Mouse (Mus musculus) inflammation-experienced regulatory T-cells, adult 16 weeks (primary cell): ENCODE data around the gene Prss46. TPM values are rescaled to one million over a fixed set of nuclear protein-coding genes. Genes with fewer than 3 reads are reported as not detected.

ENCODE experiments used
- polyA plus RNA-seq: library from polyadenylated mRNA; unstranded; fragments of 100-300 nt; shearing (Covaris generic); gene quantifications from one replicate; pipeline ENCODE4 v1.2.1, GENCODE M21; 2017

Gene Prss46
- polyA plus RNA-seq, result not detected

DNA sequence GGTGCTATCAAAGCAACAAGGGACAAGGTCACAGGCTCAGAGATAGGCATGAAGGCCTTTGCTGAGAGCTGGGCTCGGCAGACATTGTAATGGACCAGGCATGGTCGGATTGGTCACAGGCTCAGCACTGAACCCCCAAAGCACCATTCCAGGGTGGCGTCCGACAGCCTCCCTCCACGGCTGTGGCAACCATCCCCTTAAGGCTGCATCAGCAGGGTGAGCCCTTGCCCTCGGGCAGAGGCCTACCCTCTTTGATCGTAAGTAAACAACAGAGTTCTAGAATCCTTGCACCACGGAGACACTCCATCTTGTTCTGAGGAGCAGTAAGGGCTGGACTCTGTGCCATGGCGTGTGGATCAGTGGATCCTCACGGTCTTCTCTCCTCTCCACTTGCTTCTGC is at the start of gene Prss46:
Gene Prss46 (plus strand): TSS at position 301 of the 400 bp plus-strand sequence.

GRCm38 (mm10) chr9:110797866-110798265 is 46.4 kb upstream of the Prss46 start, which contains the start of gene Prss42:
Gene Prss42, plus strand, starts transcription at chr9:110798166.

GRCm38 (mm10) chr9:110813789-110814188 is 30.5 kb upstream of the Prss46 start, which contains the start of gene Prss44:
Gene Prss44, plus strand, starts transcription at chr9:110813994.

DNA sequence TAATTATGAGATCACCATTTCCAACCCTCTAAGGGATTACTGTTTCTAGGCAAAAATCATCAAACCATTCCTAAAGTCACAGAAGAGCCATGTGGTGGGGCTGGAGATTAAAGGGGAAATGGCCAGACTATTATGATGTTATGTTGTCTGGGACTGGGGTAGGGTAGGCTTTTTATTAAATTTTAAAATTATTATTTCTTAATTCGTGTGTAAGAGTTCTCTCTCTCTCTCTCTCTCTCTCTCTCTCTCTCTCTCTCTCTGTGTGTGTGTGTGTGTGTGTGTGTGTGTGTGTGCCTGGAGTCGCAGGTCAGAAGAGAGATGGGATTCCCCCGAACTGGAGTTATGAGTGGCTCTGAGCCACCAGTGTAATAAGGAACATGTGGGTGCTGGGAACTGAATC is 17.9 kb upstream of the Prss46 start, which contains the start of gene Prss43:
Gene Prss43 (plus strand): TSS at position 301 of the 400 bp plus-strand sequence.

DNA sequence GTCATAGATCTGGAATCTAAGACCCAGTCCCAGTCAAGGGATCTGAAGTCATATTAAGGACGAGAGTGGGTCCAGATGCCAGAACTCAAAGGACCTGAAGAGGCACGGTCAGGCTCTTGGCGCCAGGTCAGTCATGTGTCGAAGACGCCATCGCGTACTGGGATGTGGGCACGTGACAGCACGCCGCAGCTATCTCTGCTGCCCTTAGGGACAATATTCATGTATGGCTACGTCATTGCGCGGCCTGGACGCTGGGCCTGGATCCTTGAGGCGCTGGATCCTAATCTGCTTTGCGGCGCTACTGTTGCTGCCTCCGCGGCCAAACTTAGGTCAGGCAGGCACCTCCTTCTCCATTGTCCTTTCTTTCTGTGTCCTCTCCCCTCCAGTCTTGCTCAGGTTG is 9.9 kb upstream of the Prss46 start, which contains the start of gene Prss45:
Gene Prss45 (plus strand): TSS at position 178 of the 400 bp plus-strand sequence.

GRCm38 (mm10) chr9:110857781-110858472 is 13.6 kb downstream of the Prss46 start, which contains the start of gene Prss50:
Gene Prss50, plus strand, starts transcription at chr9:110857967.

GRCm38 (mm10) chr9:110879191-110879920 is 35.0 kb downstream of the Prss46 start, which contains the start of gene Als2cl:
Gene Als2cl, plus strand, starts transcription at chr9:110879870.

GRCm38 (mm10) chr9:110879998-110880561 is 35.8 kb downstream of the Prss46 start, which contains the start of gene Tmie:
Gene Tmie, minus strand, starts transcription at chr9:110880113.

Other genes starting within 250 kb of the Prss46 start
- 3.6 TPM for gene Nradd, start 220.1 kb upstream of the Prss46 start, polyA plus RNA-seq
- 64.3 TPM for gene Nbeal2, start 190.3 kb upstream of the Prss46 start, polyA plus RNA-seq
- 275 TPM for gene Ccdc12, start 188.0 kb upstream of the Prss46 start, polyA plus RNA-seq
- gene Myl3, start 102.6 kb upstream of the Prss46 start, polyA plus RNA-seq, result not detected
- not detected for gene Pth1r, start 97.4 kb upstream of the Prss46 start, polyA plus RNA-seq
- gene Prss42, start 46.3 kb upstream of the Prss46 start, polyA plus RNA-seq, result not detected
- gene Prss44, start 30.5 kb upstream of the Prss46 start, polyA plus RNA-seq, result not detected
- gene Prss43, start 17.8 kb upstream of the Prss46 start, polyA plus RNA-seq, result not detected
- gene Prss45, start 9.9 kb upstream of the Prss46 start, polyA plus RNA-seq, result not detected
- gene Prss50, start 13.5 kb downstream of the Prss46 start, polyA plus RNA-seq, result 0.60 TPM
- gene Als2cl, start 35.4 kb downstream of the Prss46 start, polyA plus RNA-seq, result 40.7 TPM
- 4.4 TPM for gene Tmie, start 35.6 kb downstream of the Prss46 start, polyA plus RNA-seq
- gene Fam240a, start 72.4 kb downstream of the Prss46 start, polyA plus RNA-seq, result not detected
- gene Tdgf1, start 101.7 kb downstream of the Prss46 start, polyA plus RNA-seq, result 1.5 TPM
- gene Lrrc2, start 107.0 kb downstream of the Prss46 start, polyA plus RNA-seq, result not detected
- not detected for gene Rtp3, start 146.1 kb downstream of the Prss46 start, polyA plus RNA-seq
- gene Ltf, start 174.8 kb downstream of the Prss46 start, polyA plus RNA-seq, result 0.21 TPM
- 20.8 TPM for gene Ccrl2, start 213.0 kb downstream of the Prss46 start, polyA plus RNA-seq